Mouse (Mus musculus): ENCODE data around the gene Osbp2. TPM values are rescaled to one million over a fixed set of nuclear protein-coding genes. Genes with fewer than 3 reads are reported as not detected.

Gene Osbp2
- polyA plus RNA-seq, 1 experiment from 2014 or later: 8.8 TPM

- ATAC-seq (ENCODE audit: low FRiP score): no peak
- WGBS: 84% methylated on average over 11 of the region's 11 CpGs
Observed at GRCm38 (mm10) chr11:3735715-3736114, 128.0 kb downstream of the Osbp2 start.

GRCm38 (mm10) chr11:3733933-3734636 lies 129.6 kb downstream of the Osbp2 start:
- Histone ChIP-seq H3K9ac (no peak overlapping the region), H3K4me2 (replicated peaks) (no peak overlapping the region), H3K4me3 (no peak overlapping the region), H3K4me1 (peaks cover 8% of the 10 kb centered on the region; the same call in 1 of the 2 replicates), H3K27me3 (no peaks in the 10 kb centered on the region), H3K36me3 (no peaks in the 10 kb centered on the region), H3K9me3 (replicated peaks) (no peaks in the 10 kb centered on the region), H3K27ac (peak overlapping the region; percentile 40; the same call in 1 of the 2 replicates)
- ATAC-seq (ENCODE audit: low FRiP score): peak; percentile 22; the same call in 1 of the 2 replicates
- WGBS: 75% methylated on average over 14 of the region's 14 CpGs

More at GRCm38 (mm10) chr11:3735715-3736114, 128.0 kb downstream of the Osbp2 start:
- Histone ChIP-seq H3K4me2 (replicated peaks) (no peak overlapping the region), H3K4me3 (no peak overlapping the region), H3K27ac (no peak overlapping the region), H3K36me3 (no peaks in the 10 kb centered on the region), H3K27me3 (no peaks in the 10 kb centered on the region), H3K9ac (no peak overlapping the region), H3K9me3 (replicated peaks) (no peaks in the 10 kb centered on the region), H3K4me1 (peaks cover 8% of the 10 kb centered on the region; the same call in 1 of the 2 replicates)

- Histone ChIP-seq H3K4me3 (no peak overlapping the region), H3K27me3 (no peaks in the 10 kb centered on the region), H3K9me3 (replicated peaks) (no peaks in the 10 kb centered on the region), H3K36me3 (no peaks in the 10 kb centered on the region), H3K4me2 (replicated peaks) (no peak overlapping the region), H3K4me1 (peaks cover 8% of the 10 kb centered on the region; the same call in 1 of the 2 replicates), H3K27ac (no peak overlapping the region), H3K9ac (no peak overlapping the region)
- ATAC-seq (ENCODE audit: low FRiP score): no peak
- WGBS: 89% methylated on average over 4 of the region's 4 CpGs
Observed at GRCm38 (mm10) chr11:3731469-3731868, 132.2 kb downstream of the Osbp2 start.

GRCm38 (mm10) chr11:3727438-3728105 lies 136.1 kb downstream of the Osbp2 start:
- 72% methylated on average over 9 of the region's 9 CpGs for WGBS
- ATAC-seq (ENCODE audit: low FRiP score): no peak
- Histone ChIP-seq H3K4me2 (replicated peaks) (no peak overlapping the region), H3K4me1 (no peaks in the 10 kb centered on the region), H3K4me3 (no peak overlapping the region), H3K9ac (no peak overlapping the region), H3K27me3 (no peaks in the 10 kb centered on the region), H3K9me3 (replicated peaks) (no peaks in the 10 kb centered on the region), H3K27ac (no peak overlapping the region), H3K36me3 (no peaks in the 10 kb centered on the region)

GRCm38 (mm10) chr11:3725331-3726054 lies 138.2 kb downstream of the Osbp2 start:
- Histone ChIP-seq H3K36me3 (no peaks in the 10 kb centered on the region), H3K4me3 (no peak overlapping the region), H3K4me1 (no peaks in the 10 kb centered on the region), H3K9me3 (replicated peaks) (no peaks in the 10 kb centered on the region), H3K27ac (peak overlapping the region; percentile 4; the same call in 1 of the 2 replicates), H3K9ac (no peak overlapping the region), H3K27me3 (no peaks in the 10 kb centered on the region), H3K4me2 (replicated peaks) (no peak overlapping the region)
- ATAC-seq (ENCODE audit: low FRiP score): no peak
- 66% methylated on average over 10 of the region's 10 CpGs for WGBS

GRCm38 (mm10) chr11:3724726-3725125 lies 139.0 kb downstream of the Osbp2 start:
- ATAC-seq (ENCODE audit: low FRiP score): no peak
- Histone ChIP-seq H3K4me1 (no peaks in the 10 kb centered on the region), H3K27ac (no peak overlapping the region), H3K27me3 (no peaks in the 10 kb centered on the region), H3K4me2 (replicated peaks) (no peak overlapping the region), H3K9ac (no peak overlapping the region), H3K4me3 (no peak overlapping the region), H3K36me3 (no peaks in the 10 kb centered on the region), H3K9me3 (replicated peaks) (no peaks in the 10 kb centered on the region)
- WGBS: 76% methylated on average over 5 of the region's 5 CpGs

- WGBS: 65% methylated on average over 4 of the region's 4 CpGs
- H3K4me3 ChIP-seq: no peak overlapping the region
Observed at GRCm38 (mm10) chr11:3723910-3724309, 139.8 kb downstream of the Osbp2 start.

GRCm38 (mm10) chr11:3722861-3723260 lies 140.8 kb downstream of the Osbp2 start:
- Histone ChIP-seq H3K9me3 (replicated peaks) (no peaks in the 10 kb centered on the region), H3K27ac (no peak overlapping the region), H3K9ac (no peak overlapping the region), H3K4me1 (no peaks in the 10 kb centered on the region), H3K4me2 (replicated peaks) (no peak overlapping the region), H3K4me3 (no peak overlapping the region), H3K36me3 (no peaks in the 10 kb centered on the region), H3K27me3 (no peaks in the 10 kb centered on the region)
- 55% methylated on average over 3 of the region's 3 CpGs for WGBS
- ATAC-seq (ENCODE audit: low FRiP score): no peak

More at GRCm38 (mm10) chr11:3723910-3724309, 139.8 kb downstream of the Osbp2 start:
- Histone ChIP-seq H3K4me2 (replicated peaks) (no peak overlapping the region), H3K27ac (no peak overlapping the region), H3K36me3 (no peaks in the 10 kb centered on the region), H3K9me3 (replicated peaks) (no peaks in the 10 kb centered on the region), H3K9ac (no peak overlapping the region), H3K27me3 (no peaks in the 10 kb centered on the region), H3K4me1 (no peaks in the 10 kb centered on the region)
- no peak for ATAC-seq (ENCODE audit: low FRiP score)

- no peak for ATAC-seq (ENCODE audit: low FRiP score)
- Histone ChIP-seq H3K27me3 (no peaks in the 10 kb centered on the region), H3K4me2 (replicated peaks) (no peak overlapping the region), H3K9me3 (replicated peaks) (no peaks in the 10 kb centered on the region), H3K27ac (no peak overlapping the region), H3K36me3 (no peaks in the 10 kb centered on the region), H3K4me3 (no peak overlapping the region), H3K9ac (no peak overlapping the region), H3K4me1 (no peaks in the 10 kb centered on the region)
- WGBS: 70% methylated on average over 3 of the region's 3 CpGs
Observed at GRCm38 (mm10) chr11:3722036-3722435, 141.7 kb downstream of the Osbp2 start.

- H3K4me3 ChIP-seq: no peak overlapping the region
- no peaks in the 10 kb centered on the region for H3K4me1 ChIP-seq
- no peak overlapping the region for H3K9ac ChIP-seq
- H3K36me3 ChIP-seq: no peaks in the 10 kb centered on the region
- no peak overlapping the region for H3K4me2 ChIP-seq (replicated peaks)
- H3K27me3 ChIP-seq: no peaks in the 10 kb centered on the region
- no peaks in the 10 kb centered on the region for H3K9me3 ChIP-seq (replicated peaks)
- WGBS: 81% methylated on average over 6 of the region's 6 CpGs
- H3K27ac ChIP-seq: no peak overlapping the region
- no peak for ATAC-seq (ENCODE audit: low FRiP score)
Observed at GRCm38 (mm10) chr11:3716662-3717061, 147.0 kb downstream of the Osbp2 start.

GRCm38 (mm10) chr11:3714486-3714885 lies 149.2 kb downstream of the Osbp2 start:
- Histone ChIP-seq H3K27me3 (no peaks in the 10 kb centered on the region), H3K27ac (no peak overlapping the region), H3K4me1 (no peaks in the 10 kb centered on the region), H3K4me3 (no peak overlapping the region), H3K9ac (no peak overlapping the region), H3K4me2 (replicated peaks) (no peak overlapping the region), H3K9me3 (replicated peaks) (no peaks in the 10 kb centered on the region), H3K36me3 (no peaks in the 10 kb centered on the region)
- WGBS: 36% methylated on average over 15 of the region's 15 CpGs
- no peak for ATAC-seq (ENCODE audit: low FRiP score)

GRCm38 (mm10) chr11:3710203-3710602 lies 153.5 kb downstream of the Osbp2 start:
- Histone ChIP-seq H3K36me3 (no peaks in the 10 kb centered on the region), H3K4me1 (no peaks in the 10 kb centered on the region), H3K27me3 (no peaks in the 10 kb centered on the region), H3K9ac (no peak overlapping the region), H3K9me3 (replicated peaks) (no peaks in the 10 kb centered on the region), H3K4me3 (no peak overlapping the region), H3K27ac (no peak overlapping the region), H3K4me2 (replicated peaks) (no peak overlapping the region)
- no peak for ATAC-seq (ENCODE audit: low FRiP score)
- 80% methylated on average over 14 of the region's 14 CpGs for WGBS
